Mouse (Mus musculus) liver, postnatal 0 days (tissue): Measurements from ENCODE around the gene Dclk1.

Experiments
- CTCF ChIP-seq: sonication (generic); IDR thresholded peaks from 2 replicates; pipeline ENCODE4 v1.5.1; 2016; ENCODE audit warnings: antibody characterized with exemption, low read depth
- EP300 ChIP-seq: IDR thresholded peaks from 2 replicates; pipeline ENCODE4 v1.6.1; 2016; ENCODE audit warnings: antibody characterized with exemption, low read depth, mild to moderate bottlenecking

DNA sequence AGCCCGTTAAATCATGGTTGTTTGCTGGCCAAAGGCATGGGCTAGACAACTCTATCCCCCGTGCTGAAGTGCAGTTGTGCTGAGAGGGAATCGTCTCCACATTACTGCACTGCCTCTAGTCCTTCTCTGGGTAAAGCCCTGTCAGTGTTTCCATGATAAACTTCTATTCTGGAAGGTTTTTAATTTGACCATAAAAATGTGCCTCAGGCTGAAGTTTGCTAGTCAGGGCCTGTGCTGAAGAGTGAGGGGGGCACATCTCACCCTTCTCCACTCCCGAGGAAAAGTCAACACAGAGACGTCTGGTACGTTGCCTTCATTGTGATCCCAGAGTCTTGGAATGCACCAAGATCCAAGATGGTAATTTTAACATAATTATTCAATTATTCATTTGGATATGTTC is 294.7 kb downstream of the Dclk1 start:
- TF ChIP-seq CTCF (no peak), EP300 (no peak)
